Mouse (Mus musculus) cerebellum, adult 2 months (tissue): Measurements from ENCODE around the gene D630045J12Rik.

Experiments used
- CTCF ChIP-seq: fragments of 200-500 bp; IDR thresholded peaks from 2 replicates; pipeline ENCODE4 v1.5.1; 2011; ENCODE audit warnings: low read depth, mild to moderate bottlenecking, control low read depth, low read length, moderate library complexity, borderline replicate concordance; ENCODE audit not compliant: insufficient read depth
- POLR2A ChIP-seq: fragments of 200-500 bp; IDR thresholded peaks from 2 replicates; pipeline ENCODE4 v1.6.1; 2011; ENCODE audit warnings: low read length, control low read depth, borderline replicate concordance; ENCODE audit not compliant: insufficient read depth

DNA sequence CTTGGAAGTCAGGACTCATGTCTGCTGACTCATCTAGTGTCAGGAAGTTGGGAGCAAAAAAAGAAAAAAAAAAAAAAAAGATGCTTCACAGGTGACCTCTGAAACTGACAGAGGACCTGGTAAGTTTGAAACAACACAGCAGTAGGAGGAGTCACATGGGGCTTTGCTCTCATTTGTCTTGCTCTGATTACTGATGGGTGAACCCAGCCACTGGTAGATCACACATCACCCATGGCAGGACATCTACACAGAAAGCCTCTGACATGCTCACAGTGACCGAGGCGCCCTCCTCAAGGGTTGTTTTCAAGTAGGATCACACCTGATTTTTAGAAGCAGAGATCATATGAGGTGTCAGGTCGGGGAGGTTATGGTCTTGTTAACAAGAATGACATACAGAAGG lies 128.3 kb downstream of the D630045J12Rik start:
- TF ChIP-seq CTCF = no peak
- TF ChIP-seq POLR2A = no peak
